Mouse (Mus musculus): ENCODE measurements around the gene Tspan18.

DNA sequence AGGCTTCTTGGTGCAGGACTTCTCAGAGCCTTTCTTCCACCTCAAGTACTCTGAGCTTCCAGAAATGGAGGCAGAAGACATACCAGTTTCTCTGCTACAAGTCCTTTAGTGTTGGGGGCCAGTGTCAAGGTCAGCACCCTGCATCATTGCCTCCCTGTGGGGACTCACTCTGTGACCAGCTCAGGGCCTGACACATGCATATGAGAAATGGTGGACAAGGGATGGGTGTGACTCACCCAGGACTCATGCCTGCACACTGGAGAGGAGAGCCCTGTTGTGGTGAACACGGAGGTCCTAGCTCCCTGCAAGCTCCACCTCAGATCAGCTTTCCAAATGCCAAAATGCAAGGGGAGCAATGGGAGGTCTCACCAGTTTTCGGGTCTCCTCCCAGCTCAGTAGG, 49.7 kb downstream of the Tspan18 start:
- TF ChIP-seq POLR2A (IDR thresholded peaks at IDR 0.05; ENCODE audit: low read depth, low read length) (no peak), MAX (IDR thresholded peaks at IDR 0.05; ENCODE audit: low read length) (no peak), EP300 (IDR thresholded peaks at IDR 0.05; ENCODE audit: low read length) (no peak), CHD2 (IDR thresholded peaks at IDR 0.05; ENCODE audit: low read length) (no peak), CTCF (conservative IDR thresholded peaks at IDR 0.05 in 1 of 2, IDR thresholded peaks at IDR 0.05 in 1 of 2; ENCODE audit: low read depth in 2 of 2, low read length in 2 of 2) (no peak), MYC (IDR thresholded peaks at IDR 0.05; ENCODE audit: low read depth, low read length) (no peak), TBP (conservative IDR thresholded peaks at IDR 0.05; ENCODE audit: low read depth, low read length) (no peak), POLR2AphosphoS2 (IDR thresholded peaks at IDR 0.05; ENCODE audit: low read depth, low read length) (no peak), JUN (IDR thresholded peaks at IDR 0.05; ENCODE audit: insufficient read depth, low read depth, low read length) (no peak), SMC3 (IDR thresholded peaks at IDR 0.05; ENCODE audit: low read depth, low read length) (no peak), USF1 (IDR thresholded peaks at IDR 0.05; ENCODE audit: low read depth, low read length) (no peak), KAT2A (IDR thresholded peaks at IDR 0.05; ENCODE audit: insufficient replicate concordance, low read length) (no peak), ZNF384 (IDR thresholded peaks at IDR 0.05; ENCODE audit: low read depth, low read length) (no peak)

Data from CH12.LX (cell line).